Mouse (Mus musculus): ENCODE data around the gene Idh3b. TPM values are rescaled to one million over a fixed set of nuclear protein-coding genes. Genes with fewer than 3 reads are reported as not detected.

Gene Idh3b
- polyA plus RNA-seq, 1 experiment from 2014 or later: 327 TPM

- ATAC-seq (ENCODE audit: insufficient number of reproducible peaks, insufficient read depth, low FRiP score, low read depth): no peak
- Histone ChIP-seq H3K9me3 (ENCODE audit: control insufficient read depth, low read length) (no peaks in the 10 kb centered on the region), H3K9ac (ENCODE audit: low read length) (no peak overlapping the region), H3K4me2 (ENCODE audit: low read length) (no peak overlapping the region), H3K27ac (replicated peaks in 1 of 2; ENCODE audit: control insufficient read depth in 1 of 2, insufficient read depth in 1 of 2, low read depth in 2 of 2, low read length in 2 of 2) (no peak overlapping the region), H3K4me3 (ENCODE audit: control insufficient read depth in 1 of 2, insufficient read depth in 1 of 2, low read depth in 1 of 2, low read length in 2 of 2) (no peak overlapping the region), H3K36me3 (ENCODE audit: control insufficient read depth, insufficient read depth, low read length) (no peaks in the 10 kb centered on the region), H3K4me1 (ENCODE audit: control insufficient read depth in 2 of 2, insufficient read depth in 2 of 2, low read length in 2 of 2) (no peaks in the 10 kb centered on the region), H3K27me3 (ENCODE audit: control insufficient read depth, insufficient read depth, low read length) (no peaks in the 10 kb centered on the region)
- 82% methylated on average over 1 of the region's 1 CpGs for WGBS
Measured at GRCm38 (mm10) chr2:130265520-130265919, 18.8 kb downstream of the Idh3b start.

- Histone ChIP-seq H3K4me3 (ENCODE audit: control insufficient read depth in 1 of 2, insufficient read depth in 1 of 2, low read depth in 1 of 2, low read length in 2 of 2) (no peak overlapping the region), H3K4me1 (ENCODE audit: control insufficient read depth in 2 of 2, insufficient read depth in 2 of 2, low read length in 2 of 2) (no peaks in the 10 kb centered on the region), H3K36me3 (ENCODE audit: control insufficient read depth, insufficient read depth, low read length) (no peaks in the 10 kb centered on the region), H3K27ac (replicated peaks in 1 of 2; ENCODE audit: control insufficient read depth in 1 of 2, insufficient read depth in 1 of 2, low read depth in 2 of 2, low read length in 2 of 2) (no peak overlapping the region), H3K4me2 (ENCODE audit: low read length) (no peak overlapping the region), H3K27me3 (ENCODE audit: control insufficient read depth, insufficient read depth, low read length) (no peaks in the 10 kb centered on the region), H3K9me3 (ENCODE audit: control insufficient read depth, low read length) (no peaks in the 10 kb centered on the region), H3K9ac (ENCODE audit: low read length) (no peak overlapping the region)
- 7% methylated on average over 2 of the region's 2 CpGs for WGBS
- no peak for ATAC-seq (ENCODE audit: insufficient number of reproducible peaks, insufficient read depth, low FRiP score, low read depth)
Measured at GRCm38 (mm10) chr2:130262398-130262797, 21.9 kb downstream of the Idh3b start.

- ATAC-seq (ENCODE audit: insufficient number of reproducible peaks, insufficient read depth, low FRiP score, low read depth): no peak
- H3K4me1 ChIP-seq (ENCODE audit: control insufficient read depth in 2 of 2, insufficient read depth in 2 of 2, low read length in 2 of 2): no peaks in the 10 kb centered on the region
- H3K4me2 ChIP-seq (ENCODE audit: low read length): no peak overlapping the region
- no peaks in the 10 kb centered on the region for H3K27me3 ChIP-seq (ENCODE audit: control insufficient read depth, insufficient read depth, low read length)
- WGBS: 72% methylated on average over 2 of the region's 2 CpGs
- H3K9me3 ChIP-seq (ENCODE audit: control insufficient read depth, low read length): no peaks in the 10 kb centered on the region
- H3K27ac ChIP-seq (replicated peaks in 1 of 2; ENCODE audit: control insufficient read depth in 1 of 2, insufficient read depth in 1 of 2, low read depth in 2 of 2, low read length in 2 of 2): no peak overlapping the region
- no peaks in the 10 kb centered on the region for H3K36me3 ChIP-seq (ENCODE audit: control insufficient read depth, insufficient read depth, low read length)
- no peak overlapping the region for H3K9ac ChIP-seq (ENCODE audit: low read length)
- no peak overlapping the region for H3K4me3 ChIP-seq (ENCODE audit: control insufficient read depth in 1 of 2, insufficient read depth in 1 of 2, low read depth in 1 of 2, low read length in 2 of 2)
Measured at GRCm38 (mm10) chr2:130261914-130262313, 22.4 kb downstream of the Idh3b start.

GRCm38 (mm10) chr2:130260822-130261221 lies 23.5 kb downstream of the Idh3b start:
- H3K4me2 ChIP-seq (ENCODE audit: low read length): no peak overlapping the region
- H3K4me3 ChIP-seq (ENCODE audit: control insufficient read depth in 1 of 2, insufficient read depth in 1 of 2, low read depth in 1 of 2, low read length in 2 of 2): no peak overlapping the region
- no peak for ATAC-seq (ENCODE audit: insufficient number of reproducible peaks, insufficient read depth, low FRiP score, low read depth)
- H3K9ac ChIP-seq (ENCODE audit: low read length): no peak overlapping the region
- WGBS: 72% methylated on average over 4 of the region's 4 CpGs
- no peaks in the 10 kb centered on the region for H3K9me3 ChIP-seq (ENCODE audit: control insufficient read depth, low read length)
- H3K27ac ChIP-seq (replicated peaks in 1 of 2; ENCODE audit: control insufficient read depth in 1 of 2, insufficient read depth in 1 of 2, low read depth in 2 of 2, low read length in 2 of 2): no peak overlapping the region
- no peaks in the 10 kb centered on the region for H3K4me1 ChIP-seq (ENCODE audit: control insufficient read depth in 2 of 2, insufficient read depth in 2 of 2, low read length in 2 of 2)
- no peaks in the 10 kb centered on the region for H3K27me3 ChIP-seq (ENCODE audit: control insufficient read depth, insufficient read depth, low read length)
- no peaks in the 10 kb centered on the region for H3K36me3 ChIP-seq (ENCODE audit: control insufficient read depth, insufficient read depth, low read length)

- Histone ChIP-seq H3K36me3 (ENCODE audit: control insufficient read depth, insufficient read depth, low read length) (no peaks in the 10 kb centered on the region), H3K9ac (ENCODE audit: low read length) (no peak overlapping the region), H3K4me1 (ENCODE audit: control insufficient read depth in 2 of 2, insufficient read depth in 2 of 2, low read length in 2 of 2) (no peaks in the 10 kb centered on the region), H3K27ac (replicated peaks in 1 of 2; ENCODE audit: control insufficient read depth in 1 of 2, insufficient read depth in 1 of 2, low read depth in 2 of 2, low read length in 2 of 2) (no peak overlapping the region), H3K27me3 (ENCODE audit: control insufficient read depth, insufficient read depth, low read length) (no peaks in the 10 kb centered on the region), H3K9me3 (ENCODE audit: control insufficient read depth, low read length) (no peaks in the 10 kb centered on the region), H3K4me2 (ENCODE audit: low read length) (no peak overlapping the region), H3K4me3 (ENCODE audit: control insufficient read depth in 1 of 2, insufficient read depth in 1 of 2, low read depth in 1 of 2, low read length in 2 of 2) (no peak overlapping the region)
- 61% methylated on average over 4 of the region's 4 CpGs for WGBS
- ATAC-seq (ENCODE audit: insufficient number of reproducible peaks, insufficient read depth, low FRiP score, low read depth): no peak
Measured at GRCm38 (mm10) chr2:130256762-130257161, 27.6 kb downstream of the Idh3b start.

- no peak overlapping the region; the same call in 1 of the 2 replicates for H3K9ac ChIP-seq (ENCODE audit: low read length)
- H3K9me3 ChIP-seq (ENCODE audit: control insufficient read depth, low read length): no peaks in the 10 kb centered on the region
- no peaks in the 10 kb centered on the region for H3K27me3 ChIP-seq (ENCODE audit: control insufficient read depth, insufficient read depth, low read length)
- no peak overlapping the region for H3K4me3 ChIP-seq (ENCODE audit: control insufficient read depth in 1 of 2, insufficient read depth in 1 of 2, low read depth in 1 of 2, low read length in 2 of 2)
- WGBS: 43% methylated on average over 7 of the region's 7 CpGs
- H3K4me2 ChIP-seq (ENCODE audit: low read length): no peak overlapping the region
- ATAC-seq (ENCODE audit: insufficient number of reproducible peaks, insufficient read depth, low FRiP score, low read depth): no peak
- H3K36me3 ChIP-seq (ENCODE audit: control insufficient read depth, insufficient read depth, low read length): no peaks in the 10 kb centered on the region
- no peaks in the 10 kb centered on the region for H3K4me1 ChIP-seq (ENCODE audit: control insufficient read depth in 2 of 2, insufficient read depth in 2 of 2, low read length in 2 of 2)
- no peak overlapping the region for H3K27ac ChIP-seq (replicated peaks in 1 of 2; ENCODE audit: control insufficient read depth in 1 of 2, insufficient read depth in 1 of 2, low read depth in 2 of 2, low read length in 2 of 2)
Measured at GRCm38 (mm10) chr2:130248226-130248625, 36.1 kb downstream of the Idh3b start.

GRCm38 (mm10) chr2:130246912-130247311 lies 37.4 kb downstream of the Idh3b start:
- 46% methylated on average over 9 of the region's 9 CpGs for WGBS
- no peak overlapping the region for H3K27ac ChIP-seq (replicated peaks in 1 of 2; ENCODE audit: control insufficient read depth in 1 of 2, insufficient read depth in 1 of 2, low read depth in 2 of 2, low read length in 2 of 2)
- no peak overlapping the region for H3K4me2 ChIP-seq (ENCODE audit: low read length)
- no peaks in the 10 kb centered on the region for H3K36me3 ChIP-seq (ENCODE audit: control insufficient read depth, insufficient read depth, low read length)
- no peaks in the 10 kb centered on the region for H3K9me3 ChIP-seq (ENCODE audit: control insufficient read depth, low read length)
- no peaks in the 10 kb centered on the region for H3K27me3 ChIP-seq (ENCODE audit: control insufficient read depth, insufficient read depth, low read length)
- no peak for ATAC-seq (ENCODE audit: insufficient number of reproducible peaks, insufficient read depth, low FRiP score, low read depth)
- no peak overlapping the region for H3K9ac ChIP-seq (ENCODE audit: low read length)
- H3K4me1 ChIP-seq (ENCODE audit: control insufficient read depth in 2 of 2, insufficient read depth in 2 of 2, low read length in 2 of 2): no peaks in the 10 kb centered on the region
- H3K4me3 ChIP-seq (ENCODE audit: control insufficient read depth in 1 of 2, insufficient read depth in 1 of 2, low read depth in 1 of 2, low read length in 2 of 2): no peak overlapping the region
